Mouse (Mus musculus): ENCODE measurements around the gene Mgll. TPM values are rescaled to one million over a fixed set of nuclear protein-coding genes. Genes with fewer than 3 reads are reported as not detected.
A peak's percentile ranks its signal among the peaks of the same experiment; 100 is the strongest.

Gene Mgll
- polyA plus RNA-seq, 1 experiment from 2014 or later = 29.9 TPM

- H3K9me3 ChIP-seq (ENCODE audit: control insufficient read depth, low read length) = no peaks in the 10 kb centered on the region
- H3K4me1 ChIP-seq (ENCODE audit: control insufficient read depth, insufficient read depth, low read length) = 0 out of 2 replicates have a peak, but pooled peaks cover 9% of the 10 kb centered on the region
- peak overlapping the region; percentile 10; the same call in 1 of the 2 replicates for H3K4me3 ChIP-seq (ENCODE audit: low read length)
- H3K9ac ChIP-seq (ENCODE audit: low read depth, low read length) = 0 out of 2 replicates have a peak overlapping the region, but pooled peaks have one; percentile 28
- H3K36me3 ChIP-seq (ENCODE audit: control insufficient read depth, insufficient read depth, low read length) = no peaks in the 10 kb centered on the region
- WGBS = 46% methylated on average over 7 of the region's 7 CpGs
- H3K27me3 ChIP-seq (ENCODE audit: control insufficient read depth, insufficient read depth, low read length) = no peaks in the 10 kb centered on the region
- peak overlapping the region; percentile 84; the same call in 1 of the 2 replicates for H3K27ac ChIP-seq (ENCODE audit: low read depth, low read length)
- peak overlapping the region; percentile 99; the same call in 1 of the 2 replicates for H3K4me2 ChIP-seq (replicated peaks; ENCODE audit: low read depth, low read length)
- no peak for ATAC-seq (ENCODE audit: low FRiP score, low TSS enrichment)
These were observed 1.4 kb downstream of the Mgll start for GRCm38 (mm10) chr6:88725590-88725989.

DNA sequence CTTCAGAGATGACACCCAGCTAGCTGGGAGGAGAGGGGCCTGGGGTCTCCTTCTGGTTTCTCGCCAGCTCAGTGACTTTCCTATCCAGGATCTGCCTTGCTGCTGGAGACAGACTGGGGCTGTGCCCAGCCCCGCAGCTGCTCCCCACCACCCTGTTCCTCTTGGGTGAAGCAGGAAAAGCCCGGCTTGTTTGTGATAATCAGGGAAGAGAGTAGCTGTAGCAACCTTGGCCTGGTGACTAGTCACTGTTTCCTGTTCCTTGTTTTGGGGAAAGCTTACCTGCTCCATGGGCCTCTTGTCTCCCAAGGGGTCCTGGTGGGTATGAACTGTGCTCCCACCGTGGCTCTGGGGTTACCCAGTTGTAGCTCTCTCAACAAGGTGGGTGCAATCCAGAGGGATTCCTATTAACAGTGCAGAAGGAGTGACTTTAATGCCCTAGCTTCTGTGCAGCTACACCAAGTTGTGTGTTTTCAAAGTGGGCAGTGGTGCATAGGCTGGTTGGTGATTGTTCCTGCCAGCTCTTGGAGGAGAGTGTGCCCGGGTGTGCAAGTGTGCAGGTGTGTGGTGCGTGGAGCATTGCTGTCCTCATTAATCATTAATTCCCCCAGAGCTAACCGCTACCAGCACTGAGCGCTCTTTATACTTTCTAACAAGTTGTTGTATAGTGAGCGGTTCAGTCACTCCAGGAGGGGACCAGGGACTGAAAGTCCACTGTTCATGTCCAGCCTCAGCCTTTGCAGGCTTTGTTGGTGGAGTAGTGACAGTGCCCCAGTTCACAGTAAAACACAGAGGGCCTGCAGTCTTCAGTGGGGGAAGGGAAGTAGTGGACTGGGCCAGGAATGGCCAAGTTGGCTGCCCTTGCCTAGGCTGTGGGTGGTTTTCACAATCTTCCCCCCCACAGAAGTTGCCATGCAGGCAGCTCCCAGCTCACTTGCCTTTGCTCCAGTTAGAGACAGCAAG, 2.3 kb downstream of the Mgll start:
- ATAC-seq (ENCODE audit: low FRiP score, low TSS enrichment) = peak; percentile 32; the same call in 1 of the 2 replicates
- WGBS = 58% methylated on average over 9 of the region's 9 CpGs
- Histone ChIP-seq H3K36me3 (ENCODE audit: control insufficient read depth, insufficient read depth, low read length) (no peaks in the 10 kb centered on the region), H3K4me1 (ENCODE audit: control insufficient read depth, insufficient read depth, low read length) (0 out of 2 replicates have a peak, but pooled peaks cover 9% of the 10 kb centered on the region), H3K4me3 (ENCODE audit: low read length) (no peak overlapping the region), H3K4me2 (replicated peaks; ENCODE audit: low read depth, low read length) (peak overlapping the region; percentile 99), H3K9me3 (ENCODE audit: control insufficient read depth, low read length) (no peaks in the 10 kb centered on the region), H3K27me3 (ENCODE audit: control insufficient read depth, insufficient read depth, low read length) (no peaks in the 10 kb centered on the region), H3K27ac (ENCODE audit: low read depth, low read length) (peak overlapping the region; percentile 84), H3K9ac (ENCODE audit: low read depth, low read length) (peak overlapping the region; percentile 40; the same call in 1 of the 2 replicates)

DNA sequence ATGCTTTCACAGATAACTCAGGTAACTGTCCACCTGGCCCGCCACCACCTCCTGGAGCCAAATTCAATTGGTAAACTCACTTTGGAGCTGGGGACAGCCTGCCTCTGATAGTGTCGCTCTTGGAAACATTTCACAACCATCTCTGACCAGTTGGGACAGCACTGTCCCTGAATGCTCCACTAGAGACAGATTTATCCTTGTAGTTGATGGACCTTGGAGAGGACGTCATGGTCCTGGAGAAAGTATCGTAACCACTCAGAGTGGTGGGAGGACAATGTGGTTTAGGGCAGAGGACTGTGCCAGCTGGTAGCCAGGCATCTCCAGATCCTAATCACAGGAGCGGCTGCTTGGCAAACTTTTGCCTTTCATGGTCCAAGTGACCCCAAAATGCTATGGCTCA, 3.3 kb downstream of the Mgll start:
- H3K27ac ChIP-seq (ENCODE audit: low read depth, low read length) = no peak overlapping the region
- 0 out of 2 replicates have a peak, but pooled peaks cover 9% of the 10 kb centered on the region for H3K4me1 ChIP-seq (ENCODE audit: control insufficient read depth, insufficient read depth, low read length)
- no peak overlapping the region for H3K4me3 ChIP-seq (ENCODE audit: low read length)
- ATAC-seq (ENCODE audit: low FRiP score, low TSS enrichment) = no peak
- H3K9ac ChIP-seq (ENCODE audit: low read depth, low read length) = no peak overlapping the region
- H3K27me3 ChIP-seq (ENCODE audit: control insufficient read depth, insufficient read depth, low read length) = no peaks in the 10 kb centered on the region
- no peaks in the 10 kb centered on the region for H3K9me3 ChIP-seq (ENCODE audit: control insufficient read depth, low read length)
- H3K36me3 ChIP-seq (ENCODE audit: control insufficient read depth, insufficient read depth, low read length) = no peaks in the 10 kb centered on the region
- WGBS = 64% methylated on average over 5 of the region's 5 CpGs
- H3K4me2 ChIP-seq (replicated peaks; ENCODE audit: low read depth, low read length) = no peak overlapping the region

GRCm38 (mm10) chr6:88728054-88728453, 3.8 kb downstream of the Mgll start:
- 0 out of 2 replicates have a peak, but pooled peaks cover 9% of the 10 kb centered on the region for H3K4me1 ChIP-seq (ENCODE audit: control insufficient read depth, insufficient read depth, low read length)

DNA sequence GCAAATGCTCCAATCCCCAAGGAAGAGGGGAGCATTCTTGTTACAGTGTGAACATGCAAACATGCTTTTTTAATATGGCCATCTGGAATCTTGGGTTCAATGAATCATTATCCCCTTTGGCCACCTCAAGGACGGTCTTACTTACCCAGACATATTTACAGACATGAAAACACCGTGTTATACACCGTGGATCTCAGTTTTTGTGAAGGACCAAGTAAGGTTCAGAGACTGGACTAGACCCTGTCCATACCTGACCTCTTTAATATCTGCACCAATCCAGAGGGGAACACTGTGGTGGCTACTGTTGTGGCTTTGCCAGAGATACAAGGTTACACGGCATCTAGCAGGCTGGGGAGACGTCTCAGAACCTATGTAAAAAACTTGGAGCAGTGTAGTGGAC, 4.3 kb downstream of the Mgll start:
- H3K4me3 ChIP-seq (ENCODE audit: low read length) = no peak overlapping the region
- H3K9ac ChIP-seq (ENCODE audit: low read depth, low read length) = no peak overlapping the region
- H3K4me2 ChIP-seq (replicated peaks; ENCODE audit: low read depth, low read length) = no peak overlapping the region
- WGBS = 82% methylated on average over 5 of the region's 5 CpGs
- no peak for ATAC-seq (ENCODE audit: low FRiP score, low TSS enrichment)
- no peaks in the 10 kb centered on the region for H3K9me3 ChIP-seq (ENCODE audit: control insufficient read depth, low read length)
- H3K27me3 ChIP-seq (ENCODE audit: control insufficient read depth, insufficient read depth, low read length) = no peaks in the 10 kb centered on the region
- no peaks in the 10 kb centered on the region for H3K36me3 ChIP-seq (ENCODE audit: control insufficient read depth, insufficient read depth, low read length)
- H3K27ac ChIP-seq (ENCODE audit: low read depth, low read length) = no peak overlapping the region
- 0 out of 2 replicates have a peak, but pooled peaks cover 9% of the 10 kb centered on the region for H3K4me1 ChIP-seq (ENCODE audit: control insufficient read depth, insufficient read depth, low read length)

More at GRCm38 (mm10) chr6:88728054-88728453, 3.8 kb downstream of the Mgll start:
- 75% methylated on average over 7 of the region's 7 CpGs for WGBS
- Histone ChIP-seq H3K27me3 (ENCODE audit: control insufficient read depth, insufficient read depth, low read length) (no peaks in the 10 kb centered on the region), H3K36me3 (ENCODE audit: control insufficient read depth, insufficient read depth, low read length) (no peaks in the 10 kb centered on the region), H3K9ac (ENCODE audit: low read depth, low read length) (no peak overlapping the region), H3K4me3 (ENCODE audit: low read length) (no peak overlapping the region), H3K4me2 (replicated peaks; ENCODE audit: low read depth, low read length) (no peak overlapping the region), H3K9me3 (ENCODE audit: control insufficient read depth, low read length) (no peaks in the 10 kb centered on the region), H3K27ac (ENCODE audit: low read depth, low read length) (no peak overlapping the region)
- ATAC-seq (ENCODE audit: low FRiP score, low TSS enrichment) = no peak

GRCm38 (mm10) chr6:88731211-88731751, 7.1 kb downstream of the Mgll start:
- 84% methylated on average over 11 of the region's 11 CpGs for WGBS
- H3K27ac ChIP-seq (ENCODE audit: low read depth, low read length) = no peak overlapping the region

GRCm38 (mm10) chr6:88731991-88732390, 7.8 kb downstream of the Mgll start:
- H3K9me3 ChIP-seq (ENCODE audit: control insufficient read depth, low read length) = 0 out of 2 replicates have a peak, but pooled peaks cover 3% of the 10 kb centered on the region
- no peaks in the 10 kb centered on the region for H3K27me3 ChIP-seq (ENCODE audit: control insufficient read depth, insufficient read depth, low read length)
- 86% methylated on average over 3 of the region's 3 CpGs for WGBS
- no peak for ATAC-seq (ENCODE audit: low FRiP score, low TSS enrichment)
- H3K4me1 ChIP-seq (ENCODE audit: control insufficient read depth, insufficient read depth, low read length) = peaks cover 8% of the 10 kb centered on the region; the same call in 1 of the 2 replicates
- H3K27ac ChIP-seq (ENCODE audit: low read depth, low read length) = no peak overlapping the region; the same call in 1 of the 2 replicates
- no peak overlapping the region for H3K4me3 ChIP-seq (ENCODE audit: low read length)
- no peak overlapping the region for H3K4me2 ChIP-seq (replicated peaks; ENCODE audit: low read depth, low read length)
- H3K9ac ChIP-seq (ENCODE audit: low read depth, low read length) = no peak overlapping the region
- no peaks in the 10 kb centered on the region for H3K36me3 ChIP-seq (ENCODE audit: control insufficient read depth, insufficient read depth, low read length)

More at GRCm38 (mm10) chr6:88731211-88731751, 7.1 kb downstream of the Mgll start:
- Histone ChIP-seq H3K4me3 (ENCODE audit: low read length) (no peak overlapping the region), H3K9me3 (ENCODE audit: control insufficient read depth, low read length) (0 out of 2 replicates have a peak, but pooled peaks cover 3% of the 10 kb centered on the region), H3K9ac (ENCODE audit: low read depth, low read length) (no peak overlapping the region), H3K4me1 (ENCODE audit: control insufficient read depth, insufficient read depth, low read length) (0 out of 2 replicates have a peak, but pooled peaks cover 3% of the 10 kb centered on the region), H3K4me2 (replicated peaks; ENCODE audit: low read depth, low read length) (no peak overlapping the region), H3K27me3 (ENCODE audit: control insufficient read depth, insufficient read depth, low read length) (no peaks in the 10 kb centered on the region), H3K36me3 (ENCODE audit: control insufficient read depth, insufficient read depth, low read length) (no peaks in the 10 kb centered on the region)
- no peak for ATAC-seq (ENCODE audit: low FRiP score, low TSS enrichment)

GRCm38 (mm10) chr6:88732643-88733613, 8.7 kb downstream of the Mgll start:
- H3K4me2 ChIP-seq (replicated peaks; ENCODE audit: low read depth, low read length) = no peak overlapping the region
- H3K4me1 ChIP-seq (ENCODE audit: control insufficient read depth, insufficient read depth, low read length) = peaks cover 10% of the 10 kb centered on the region
- no peak for ATAC-seq (ENCODE audit: low FRiP score, low TSS enrichment)
- no peak overlapping the region for H3K4me3 ChIP-seq (ENCODE audit: low read length)
- 49% methylated on average over 17 of the region's 17 CpGs for WGBS
- peak overlapping the region; percentile 3; the same call in 1 of the 2 replicates for H3K27ac ChIP-seq (ENCODE audit: low read depth, low read length)
- H3K9ac ChIP-seq (ENCODE audit: low read depth, low read length) = no peak overlapping the region
- H3K27me3 ChIP-seq (ENCODE audit: control insufficient read depth, insufficient read depth, low read length) = no peaks in the 10 kb centered on the region
- no peaks in the 10 kb centered on the region for H3K36me3 ChIP-seq (ENCODE audit: control insufficient read depth, insufficient read depth, low read length)
- H3K9me3 ChIP-seq (ENCODE audit: control insufficient read depth, low read length) = 0 out of 2 replicates have a peak, but pooled peaks cover 3% of the 10 kb centered on the region
